In the genomic region with DNA sequence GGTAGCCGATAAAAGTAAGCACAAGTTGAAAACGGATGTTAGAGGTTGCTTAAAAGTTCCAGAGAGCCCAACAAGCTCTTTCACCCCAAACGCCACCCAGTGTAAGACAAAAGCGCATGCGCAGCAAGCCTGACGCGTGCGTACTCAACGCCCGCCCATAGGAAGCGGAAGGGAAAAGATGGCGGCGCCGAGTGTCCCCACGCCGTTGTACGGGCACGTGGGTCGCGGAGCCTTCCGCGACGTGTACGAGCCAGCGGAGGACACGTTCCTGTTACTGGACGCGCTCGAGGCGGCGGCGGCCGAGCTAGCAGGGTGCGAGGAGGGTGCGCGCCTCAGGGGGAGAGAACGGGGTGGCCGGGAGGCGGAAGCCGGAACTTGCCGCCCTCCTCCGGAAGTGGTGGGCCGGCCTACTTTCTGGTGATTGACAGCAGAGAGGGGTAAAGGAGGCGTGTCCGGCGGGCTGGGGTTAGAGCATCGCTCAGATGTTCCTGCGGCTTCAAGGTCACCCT, we compare ENCODE assay signal across 8 mouse cellular contexts. TPM values are rescaled to one million over a fixed set of nuclear protein-coding genes. Genes with fewer than 3 reads are reported as not detected.
DNase-seq lines count a peak whose midpoint lies in the region; ATAC-seq and TF ChIP-seq lines count a peak whose summit lies in the region.

Gene N6amt1, plus strand, starts transcription at position 111 of the 509 bp plus-strand sequence.

- under 1% methylated on average over 48 of the region's 48 CpGs for WGBS in forebrain, postnatal 0 days
- 0% methylated on average over 48 of the region's 48 CpGs for WGBS in lung, embryonic 15.5 days

- DNase-seq in G1E (ENCODE audit: low spot score), result peak; percentile 92
- DNase-seq in cerebellum, adult 18-20 months, result peak; percentile 94
- DNase-seq in forebrain, postnatal 0 days, result peak; percentile 98
- peak; percentile 93 for DNase-seq in heart, postnatal 4 days
- peak; percentile 86 to 94 for DNase-seq in layer of hippocampus, adult 8-10 months (ENCODE audit: low spot score in 2 of 2)
- DNase-seq in ovary, adult 18-20 months (ENCODE audit: low spot score), result peak; percentile 92
- DNase-seq in thymus, postnatal 0 days (ENCODE audit: low spot score), result peak; percentile 97

- no peaks in the 10 kb centered on the region for H3K27me3 ChIP-seq in G1E (ENCODE audit: insufficient read depth, low read length)
- no peaks in the 10 kb centered on the region for H3K27me3 ChIP-seq in forebrain, postnatal 0 days (ENCODE audit: insufficient read depth, low read length)
- no peaks in the 10 kb centered on the region; the same call in 1 of the 2 replicates for H3K27me3 ChIP-seq in lung, embryonic 15.5 days

- peaks cover 29% of the 10 kb centered on the region for H3K36me3 ChIP-seq in G1E (replicated peaks)
- peaks cover 9% of the 10 kb centered on the region; the same call in 1 of the 2 replicates for H3K36me3 ChIP-seq in forebrain, postnatal 0 days (ENCODE audit: insufficient read depth)
- H3K36me3 ChIP-seq in lung, embryonic 15.5 days, result peaks cover 21% of the 10 kb centered on the region

- peak within 1 kb of the TSS; percentile 83 for H3K9ac ChIP-seq in forebrain, postnatal 0 days
- peak within 1 kb of the TSS; percentile 63 for H3K9ac ChIP-seq in lung, embryonic 15.5 days

- ATAC-seq in G1E (ENCODE audit: extremely low read depth, insufficient number of reproducible peaks, low FRiP score, poor library complexity, severe bottlenecking), result peak; percentile 98
- peak; percentile 99 for ATAC-seq in forebrain, postnatal 0 days
- ATAC-seq in lung, embryonic 15.5 days (ENCODE audit: borderline replicate concordance, extremely low read depth, low FRiP score, low TSS enrichment), result peak; percentile 99

- H3K4me1 ChIP-seq in G1E (ENCODE audit: insufficient read depth, low read depth, low read length), result peaks cover 11% of the 10 kb centered on the region
- H3K4me1 ChIP-seq in forebrain, postnatal 0 days (ENCODE audit: insufficient read depth), result 0 out of 2 replicates have a peak, but pooled peaks cover 3% of the 10 kb centered on the region
- 0 out of 2 replicates have a peak, but pooled peaks cover 6% of the 10 kb centered on the region for H3K4me1 ChIP-seq in lung, embryonic 15.5 days

- no peaks in the 10 kb centered on the region for H3K9me3 ChIP-seq in G1E (replicated peaks)
- 0 out of 2 replicates have a peak, but pooled peaks cover 6% of the 10 kb centered on the region for H3K9me3 ChIP-seq in forebrain, postnatal 0 days (ENCODE audit: low read length)
- no peaks in the 10 kb centered on the region for H3K9me3 ChIP-seq in lung, embryonic 15.5 days

- TF ChIP-seq CTCF in G1E (IDR thresholded peaks at IDR 0.05; ENCODE audit: low read depth, low read length), result no peak
- peak; percentile 41 for TF ChIP-seq CTCF in forebrain, postnatal 0 days (IDR thresholded peaks at IDR 0.05; ENCODE audit: low read depth)

- peak within 1 kb of the TSS; percentile 90 for H3K4me3 ChIP-seq in G1E (ENCODE audit: low read depth, low read length)
- peak within 1 kb of the TSS; percentile 74 for H3K4me3 ChIP-seq in forebrain, postnatal 0 days (ENCODE audit: low read depth, low read length)
- peak within 1 kb of the TSS; percentile 80 for H3K4me3 ChIP-seq in lung, embryonic 15.5 days

- peak within 1 kb of the TSS; percentile 54 for H3K4me2 ChIP-seq in forebrain, postnatal 0 days (ENCODE audit: low read depth)
- H3K4me2 ChIP-seq in lung, embryonic 15.5 days, result peak within 1 kb of the TSS; percentile 53

- peak within 1 kb of the TSS; percentile 96 for H3K27ac ChIP-seq in forebrain, postnatal 0 days (ENCODE audit: low read depth, low read length)
- H3K27ac ChIP-seq in lung, embryonic 15.5 days, result peak within 1 kb of the TSS; percentile 97

RNA-seq across cellular contexts. Expression of gene N6amt1, which starts in this region (rescaled TPM):
- total RNA-seq in G1E (2014; fragmentation: Nextera tagmentation), result 29.2 and 32.9 TPM in 2 replicates
- total RNA-seq in G1E (2017), result 12.4 and 13.0 TPM in 2 replicates
- polyA plus RNA-seq in G1E (2012), result 7.3 and 7.6 TPM in 2 replicates
- 16.5 and 16.6 TPM in 2 replicates for total RNA-seq in forebrain, postnatal 0 days (2014; rRNA removed)
- polyA plus RNA-seq in forebrain, postnatal 0 days (2015; fragmentation: Nextera tagmentation; extraction: Ambion mirVana), result 23.0 and 32.2 TPM in 2 replicates
- total RNA-seq in heart, postnatal 4 days (2021), result 10 to 100 TPM; 29.1 to 31.5 TPM
- 10 to 100 TPM; 17.0 to 19.9 (median 18.5) TPM for total RNA-seq in layer of hippocampus, adult 8-10 months (2022)
- polyA plus RNA-seq in lung, embryonic 15.5 days (2015; fragmentation: Nextera tagmentation; extraction: Ambion mirVana), result 21.1 and 21.4 TPM in 2 replicates
- polyA plus RNA-seq in thymus, postnatal 0 days (2015; fragmentation: Nextera tagmentation; extraction: Ambion mirVana), result 13.1 and 21.0 TPM in 2 replicates

Comparison
In these comparisons a context has a peak if more than half of its experiments do, and no peak if none do; other contexts are left out.
1. Peak in every context shown above with its lines: DNase-seq, ATAC-seq, H3K4me3 ChIP-seq and H3K27ac ChIP-seq.